Mouse (Mus musculus) CH12.LX (cell line): ENCODE results near the gene Flad1.

Source experiments
- CHD1 ChIP-seq: IDR thresholded peaks from 2 replicates; pipeline ENCODE4 v1.6.1; 2012; ENCODE audit warnings: low read depth, low read length, improper control_type of control experiment, inconsistent platforms
- CHD2 ChIP-seq: IDR thresholded peaks from 2 replicates; pipeline ENCODE4 v1.6.1; 2011; ENCODE audit warnings: low read length, improper control_type of control experiment
- CTCF ChIP-seq, 2 experiments: IDR thresholded peaks in 1 of 2; conservative IDR thresholded peaks in 1 of 2; 2 replicates each; pipeline ENCODE4 v1.5.1; 2011 to 2012; ENCODE audit warnings: low read depth in 2 of 2, low read length in 2 of 2, improper control_type of control experiment in 1 of 2, inconsistent platforms in 1 of 2, mild to moderate bottlenecking in 1 of 2, moderate library complexity in 1 of 2
- MEF2A ChIP-seq: IDR thresholded peaks from 2 replicates; pipeline ENCODE4 v1.6.1; 2014; ENCODE audit warnings: low read depth, mild to moderate bottlenecking, inconsistent platforms, low read length, improper control_type of control experiment, borderline replicate concordance
- NRF1 ChIP-seq: IDR thresholded peaks from 2 replicates; pipeline ENCODE4 v1.6.1; 2014; ENCODE audit warnings: low read depth, mild to moderate bottlenecking, inconsistent platforms, low read length, improper control_type of control experiment, moderate library complexity
- POLR2A ChIP-seq: IDR thresholded peaks from 2 replicates; pipeline ENCODE4 v1.6.1; 2011; ENCODE audit warnings: low read depth, mild to moderate bottlenecking, improper control_type of control experiment, low read length
- POLR2AphosphoS2 ChIP-seq: IDR thresholded peaks from 2 replicates; pipeline ENCODE4 v1.6.1; 2011; ENCODE audit warnings: low read depth, low read length, improper control_type of control experiment
- SIN3A ChIP-seq: IDR thresholded peaks from 2 replicates; pipeline ENCODE4 v1.6.1; 2012; ENCODE audit warnings: low read length, improper control_type of control experiment, inconsistent platforms
- TBP ChIP-seq: conservative IDR thresholded peaks from 2 replicates; pipeline ENCODE4 v1.6.1; 2011; ENCODE audit warnings: low read depth, low read length, improper control_type of control experiment
- UBTF ChIP-seq: IDR thresholded peaks from 2 replicates; pipeline ENCODE4 v1.6.1; 2012; ENCODE audit warnings: low read depth, mild to moderate bottlenecking, inconsistent platforms, low read length, improper control_type of control experiment, moderate library complexity
- ZC3H11A ChIP-seq: IDR thresholded peaks from 2 replicates; pipeline ENCODE4 v1.6.1; 2012; ENCODE audit warnings: low read depth, mild to moderate bottlenecking, inconsistent platforms, low read length, improper control_type of control experiment
- ZNF384 ChIP-seq: IDR thresholded peaks from 2 replicates; pipeline ENCODE4 v1.6.1; 2012; ENCODE audit warnings: low read depth, low read length, improper control_type of control experiment, inconsistent platforms

GRCm38 (mm10) chr3:89451916-89452315, 40.2 kb upstream of the Flad1 start:
- TF ChIP-seq CTCF (conservative IDR thresholded peaks at IDR 0.05 in 1 of 2, IDR thresholded peaks at IDR 0.05 in 1 of 2; ENCODE audit: low read depth in 2 of 2, low read length in 2 of 2) (no peak), POLR2A (no peak), ZNF384 (no peak), POLR2AphosphoS2 (no peak), CHD2 (no peak), MEF2A (no peak), ZC3H11A (no peak), NRF1 (no peak), SIN3A (no peak), TBP (no peak), CHD1 (no peak), UBTF (no peak)
